Mouse (Mus musculus) megakaryocyte-erythroid progenitor cell, adult 5-6 weeks (primary cell): ENCODE data around the gene Cped1. TPM values are rescaled to one million over a fixed set of nuclear protein-coding genes. Genes with fewer than 3 reads are reported as not detected.
"Not testable (repeated sequence)": the region's sequence is repeated elsewhere in the genome, so short reads cannot be mapped to it uniquely, and the experiment has no call there.

ENCODE experiments used
- ATAC-seq: replicated peaks from 2 replicates; pipeline ENCODE4 v1.8.0; 2016; ENCODE audit warnings: mild to moderate bottlenecking, inconsistent platforms; ENCODE audit not compliant: severe bottlenecking, poor library complexity, low FRiP score, low TSS enrichment
- total RNA-seq, 2 experiments: library from RNA; stranded (forward) in 1 of 2; stranded (reverse) in 1 of 2; fragments of 200-1000, 215-1000 nt in 1 of 2; fragments of >200 nt in 1 of 2; fragmentation: Nextera tagmentation in 1 of 2; gene quantifications; 2 replicates each; pipeline ENCODE4 v1.2.3; 2014 to 2017

Gene Cped1
- total RNA-seq, 2 experiments from 2014 or later: 0.42 to 3.2 TPM

- no peak for ATAC-seq
Measured at GRCm38 (mm10) chr6:22021315-22021714, 35.6 kb downstream of the Cped1 start.

GRCm38 (mm10) chr6:22024168-22024567 lies 38.5 kb downstream of the Cped1 start:
- ATAC-seq: no peak

- ATAC-seq: 0 out of 2 replicates have a peak, but pooled peaks have one; percentile 28
Measured at GRCm38 (mm10) chr6:22025584-22026357, 40.1 kb downstream of the Cped1 start.

- no peak for ATAC-seq
Measured at GRCm38 (mm10) chr6:22026358-22026673, 40.6 kb downstream of the Cped1 start.

- no peak for ATAC-seq
Measured at GRCm38 (mm10) chr6:22026761-22027594, 41.3 kb downstream of the Cped1 start.

- peak; percentile 65 for ATAC-seq
Measured at GRCm38 (mm10) chr6:22027854-22028253, 42.1 kb downstream of the Cped1 start.

- no peak for ATAC-seq
Measured at GRCm38 (mm10) chr6:22030381-22030780, 44.7 kb downstream of the Cped1 start.

- ATAC-seq: no peak; the same call in 1 of the 2 replicates
Measured at GRCm38 (mm10) chr6:22033188-22033587, 47.5 kb downstream of the Cped1 start.

GRCm38 (mm10) chr6:22035408-22035807 lies 49.7 kb downstream of the Cped1 start:
- no peak for ATAC-seq

- ATAC-seq: no peak
Measured at GRCm38 (mm10) chr6:22035895-22036294, 50.2 kb downstream of the Cped1 start.

GRCm38 (mm10) chr6:22036396-22036795 lies 50.7 kb downstream of the Cped1 start:
- ATAC-seq: no peak

GRCm38 (mm10) chr6:22036911-22037310 lies 51.2 kb downstream of the Cped1 start:
- ATAC-seq: no peak

- ATAC-seq: no peak
Measured at GRCm38 (mm10) chr6:22037441-22038050, 51.8 kb downstream of the Cped1 start.

GRCm38 (mm10) chr6:22039666-22040065 lies 54.0 kb downstream of the Cped1 start:
- not testable (repeated sequence) for ATAC-seq

GRCm38 (mm10) chr6:22044880-22045605 lies 59.3 kb downstream of the Cped1 start:
- ATAC-seq: no peak

GRCm38 (mm10) chr6:22047101-22047500 lies 61.4 kb downstream of the Cped1 start:
- no peak for ATAC-seq

- ATAC-seq: no peak
Measured at GRCm38 (mm10) chr6:22049093-22049492, 63.4 kb downstream of the Cped1 start.

GRCm38 (mm10) chr6:22051526-22051925 lies 65.8 kb downstream of the Cped1 start:
- no peak for ATAC-seq

- ATAC-seq: no peak
Measured at GRCm38 (mm10) chr6:22053014-22053413, 67.3 kb downstream of the Cped1 start.

- no peak for ATAC-seq
Measured at GRCm38 (mm10) chr6:22064341-22064740, 78.6 kb downstream of the Cped1 start.
